In genomic region chr2:103944859-103945258, GRCm38 (mm10) we compare ENCODE assay signal across 12 mouse cellular contexts. TPM values are rescaled to one million over a fixed set of nuclear protein-coding genes. Genes with fewer than 3 reads are reported as not detected.
A peak's percentile ranks its signal among the peaks of the same experiment; 100 is the strongest.
DNase-seq lines count a peak whose midpoint lies in the region; ATAC-seq and TF ChIP-seq lines count a peak whose summit lies in the region.
"Had no signal": no experiment of that assay in that cellular context is flagged by ENCODE, and none has a peak within 500 bp of the region (broad histone marks: within the 10 kb centered on the region; RNA-seq: fewer than 3 reads in every experiment).

No protein-coding gene starts in this region.

- no peak overlapping the region for H3K4me3 ChIP-seq in liver, postnatal 0 days (ENCODE audit: low read depth, low read length)
- H3K4me3 ChIP-seq in heart, embryonic 11.5 days (ENCODE audit: low read depth, low read length) = no peak overlapping the region
- H3K4me3 ChIP-seq: embryonic facial prominence, embryonic 13.5 days; limb, embryonic 12.5 days; midbrain, embryonic 12.5 days had no signal

- peaks cover 20% of the 10 kb centered on the region for H3K4me1 ChIP-seq in liver, postnatal 0 days (ENCODE audit: insufficient read depth)
- 0 out of 2 replicates have a peak, but pooled peaks cover 6% of the 10 kb centered on the region for H3K4me1 ChIP-seq in heart, embryonic 11.5 days (ENCODE audit: control insufficient read depth, insufficient read depth, low read length)
- H3K4me1 ChIP-seq: embryonic facial prominence, embryonic 13.5 days; midbrain, embryonic 12.5 days had no signal

- ATAC-seq in liver, postnatal 0 days = peak; percentile 43; the same call in 1 of the 2 replicates
- ATAC-seq in heart, embryonic 11.5 days (replicated peaks; ENCODE audit: insufficient number of reproducible peaks, low FRiP score, low TSS enrichment) = no peak

- 28% methylated on average over 2 of the region's 2 CpGs for WGBS in liver, postnatal 0 days (ENCODE audit: insufficient replicate concordance)
- WGBS in heart, embryonic 11.5 days (ENCODE audit: insufficient replicate concordance) = 81% methylated on average over 2 of the region's 2 CpGs

- peak overlapping the region; percentile 78 for H3K27ac ChIP-seq in liver, postnatal 0 days (ENCODE audit: low read depth)
- no peak overlapping the region for H3K27ac ChIP-seq in heart, embryonic 11.5 days (ENCODE audit: low read depth, low read length)
- H3K27ac ChIP-seq: embryonic facial prominence, embryonic 13.5 days; limb, embryonic 12.5 days; midbrain, embryonic 12.5 days had no signal

- no peak for TF ChIP-seq CTCF in liver, postnatal 0 days (IDR thresholded peaks at IDR 0.05; ENCODE audit: low read depth)

- no peak for TF ChIP-seq EP300 in liver, postnatal 0 days (IDR thresholded peaks at IDR 0.05; ENCODE audit: low read depth)

- no peaks in the 10 kb centered on the region for H3K36me3 ChIP-seq in liver, postnatal 0 days (replicated peaks; ENCODE audit: insufficient read depth, low read length)
- H3K36me3 ChIP-seq in splenic B cell, adult 2 months (ENCODE audit: control insufficient read depth, insufficient read depth, low read length, poor library complexity, severe bottlenecking) = no peaks in the 10 kb centered on the region
- no peaks in the 10 kb centered on the region for H3K36me3 ChIP-seq in heart, embryonic 11.5 days (ENCODE audit: control insufficient read depth, insufficient read depth, low read length)
- H3K36me3 ChIP-seq: embryonic facial prominence, embryonic 13.5 days; limb, embryonic 12.5 days; midbrain, embryonic 12.5 days had no signal

- peak; percentile 49 for DNase-seq in lung, postnatal 25 days (ENCODE audit: low spot score)
- no peak for DNase-seq in lung, postnatal 4 days
- peak; percentile 89 for DNase-seq in MEL-GATA-1-ER (ENCODE audit: extremely low read depth, low read depth)
- DNase-seq in liver, postnatal 0 days = no peak
- DNase-seq in splenic B cell, adult 2 months (ENCODE audit: low read depth, low spot score) = peak; percentile 87
- DNase-seq in cerebellum, adult 11 months = no peak
- DNase-seq: cerebellum, adult 2 months; kidney, adult 9 months had no signal

- no peaks in the 10 kb centered on the region for H3K9me3 ChIP-seq in liver, postnatal 0 days (ENCODE audit: low read length)
- H3K9me3 ChIP-seq in heart, embryonic 11.5 days (replicated peaks; ENCODE audit: control insufficient read depth, low read length) = no peaks in the 10 kb centered on the region
- H3K9me3 ChIP-seq: embryonic facial prominence, embryonic 13.5 days; limb, embryonic 12.5 days; midbrain, embryonic 12.5 days had no signal

- H3K27me3 ChIP-seq in liver, postnatal 0 days (ENCODE audit: insufficient read depth, low read length) = no peaks in the 10 kb centered on the region; the same call in 1 of the 2 replicates
- H3K27me3 ChIP-seq in splenic B cell, adult 2 months (ENCODE audit: control insufficient read depth, insufficient read depth, low read length, poor library complexity, severe bottlenecking) = no peaks in the 10 kb centered on the region
- no peaks in the 10 kb centered on the region for H3K27me3 ChIP-seq in heart, embryonic 11.5 days (ENCODE audit: control insufficient read depth, insufficient read depth, low read length)
- H3K27me3 ChIP-seq: embryonic facial prominence, embryonic 13.5 days; midbrain, embryonic 12.5 days had no signal

- H3K9ac ChIP-seq in liver, postnatal 0 days (replicated peaks) = no peak overlapping the region
- H3K9ac ChIP-seq in heart, embryonic 11.5 days (ENCODE audit: low read depth, low read length) = no peak overlapping the region
- H3K9ac ChIP-seq: embryonic facial prominence, embryonic 13.5 days; limb, embryonic 12.5 days; midbrain, embryonic 12.5 days had no signal

- H3K4me2 ChIP-seq in liver, postnatal 0 days (ENCODE audit: low read depth, low read length) = peak overlapping the region; percentile 58; the same call in 1 of the 2 replicates
- no peak overlapping the region for H3K4me2 ChIP-seq in heart, embryonic 11.5 days
- H3K4me2 ChIP-seq: embryonic facial prominence, embryonic 13.5 days; limb, embryonic 12.5 days; midbrain, embryonic 12.5 days had no signal

RNA-seq across cellular contexts. Expression of gene Lmo2, which starts 12.9 kb away (rescaled TPM):
- polyA plus RNA-seq in liver, postnatal 0 days (2015; fragmentation: Nextera tagmentation; extraction: Ambion mirVana) = 58.8 and 63.7 TPM in 2 replicates
- 27.9 TPM in 2 replicates for polyA plus RNA-seq in heart, embryonic 11.5 days (2014; fragmentation: Nextera tagmentation; extraction: Ambion mirVana)

Comparison
In these comparisons a context has a peak if more than half of its experiments do, and no peak if none do; other contexts are left out.
1. DNase-seq: peak in lung, postnatal 25 days (single experiment), MEL-GATA-1-ER (single experiment) and splenic B cell, adult 2 months (single experiment); none in lung, postnatal 4 days (0 of 2), liver, postnatal 0 days (single experiment) and cerebellum, adult 11 months (single experiment).